Mouse (Mus musculus) liver, embryonic 16.5 days (tissue): ENCODE data around the gene Smox. TPM values are rescaled to one million over a fixed set of nuclear protein-coding genes. Genes with fewer than 3 reads are reported as not detected.

Experiments
- ATAC-seq: fragments of 200-750 bp; cut with Nextera tagmentation; 2 replicates; pipeline ENCODE4 v1.8.0; 2017; ENCODE audit warnings: low read depth, mild to moderate bottlenecking, moderate number of reproducible peaks, moderate library complexity
- H3K27ac ChIP-seq: fragments of 300-500 bp; sonication (generic); 2 replicates; pipeline ENCODE4 v1.5.1; 2014; ENCODE audit warnings: mild to moderate bottlenecking, low read length
- H3K27me3 ChIP-seq: fragments of 300-500 bp; sonication (generic); 2 replicates; pipeline ENCODE4 v1.6.1; 2014; ENCODE audit warnings: low read depth, low read length, mixed read lengths; ENCODE audit not compliant: control insufficient read depth, insufficient read depth
- H3K36me3 ChIP-seq: fragments of 300-500 bp; sonication (generic); 2 replicates; pipeline ENCODE4 v1.6.1; 2014; ENCODE audit warnings: mild to moderate bottlenecking; ENCODE audit not compliant: control insufficient read depth, insufficient read depth
- H3K4me1 ChIP-seq: fragments of 300-500 bp; sonication (generic); 2 replicates; pipeline ENCODE4 v1.6.1; 2014; ENCODE audit warnings: low read depth, low read length, mixed read lengths; ENCODE audit not compliant: control insufficient read depth
- H3K4me2 ChIP-seq: fragments of 300-500 bp; sonication (generic); 2 replicates; pipeline ENCODE4 v1.6.1; 2014; ENCODE audit warnings: low read depth, low read length, mixed read lengths
- H3K4me3 ChIP-seq: fragments of 300-500 bp; sonication (generic); 2 replicates; pipeline ENCODE4 v1.5.1; 2014; ENCODE audit warnings: low read depth, mild to moderate bottlenecking, low read length
- H3K9ac ChIP-seq: fragments of 300-500 bp; sonication (generic); 2 replicates; pipeline ENCODE4 v1.6.1; 2014; ENCODE audit warnings: low read depth, low read length
- H3K9me3 ChIP-seq: fragments of 300-500 bp; sonication (generic); replicated peaks from 2 replicates; pipeline ENCODE4 v1.6.1; 2016; ENCODE audit warnings: low read length; ENCODE audit not compliant: control insufficient read depth
- WGBS: fragments of 180-500 bp; shearing (Covaris S2); extraction: QIAGEN DNeasy Blood & Tissue Kit; methylation state at CpG from one replicate; pipeline ENCODE4 v1.1.7; 2014; ENCODE audit not compliant: insufficient replicate concordance; 5-methylcytosine and 5-hydroxymethylcytosine counted together
- polyA plus RNA-seq: library from polyadenylated mRNA; unstranded; fragments of >200 nt; fragmentation: Nextera tagmentation; extraction: Ambion mirVana; gene quantifications from 2 replicates; pipeline ENCODE4 v1.2.1, GENCODE M21; 2015

The Smox gene
- polyA plus RNA-seq, 1 experiment from 2014 or later, result 89.1 TPM

GRCm38 (mm10) chr2:131535168-131535567 is 43.9 kb downstream of the Smox start:
- 54% methylated on average over 5 of the region's 5 CpGs for WGBS
- H3K4me3 ChIP-seq, result no peak overlapping the region
- H3K9me3 ChIP-seq, result no peaks in the 10 kb centered on the region
- ATAC-seq, result no peak
- H3K27me3 ChIP-seq, result no peaks in the 10 kb centered on the region
- peaks cover 3% of the 10 kb centered on the region; the same call in 1 of the 2 replicates for H3K4me1 ChIP-seq
- H3K36me3 ChIP-seq, result no peaks in the 10 kb centered on the region
- no peak overlapping the region for H3K4me2 ChIP-seq
- no peak overlapping the region for H3K9ac ChIP-seq
- no peak overlapping the region for H3K27ac ChIP-seq

GRCm38 (mm10) chr2:131538341-131538740 is 47.0 kb downstream of the Smox start:
- ATAC-seq, result no peak
- 59% methylated on average over 7 of the region's 7 CpGs for WGBS

GRCm38 (mm10) chr2:131539780-131540179 is 48.5 kb downstream of the Smox start:
- WGBS, result 57% methylated on average over 6 of the region's 6 CpGs

More at GRCm38 (mm10) chr2:131538341-131538740, 47.0 kb downstream of the Smox start:
- H3K9ac ChIP-seq, result no peak overlapping the region
- H3K4me3 ChIP-seq, result no peak overlapping the region
- H3K36me3 ChIP-seq, result no peaks in the 10 kb centered on the region
- H3K9me3 ChIP-seq, result no peaks in the 10 kb centered on the region
- no peaks in the 10 kb centered on the region for H3K4me1 ChIP-seq
- no peak overlapping the region for H3K27ac ChIP-seq
- H3K27me3 ChIP-seq, result no peaks in the 10 kb centered on the region
- no peak overlapping the region for H3K4me2 ChIP-seq

DNA sequence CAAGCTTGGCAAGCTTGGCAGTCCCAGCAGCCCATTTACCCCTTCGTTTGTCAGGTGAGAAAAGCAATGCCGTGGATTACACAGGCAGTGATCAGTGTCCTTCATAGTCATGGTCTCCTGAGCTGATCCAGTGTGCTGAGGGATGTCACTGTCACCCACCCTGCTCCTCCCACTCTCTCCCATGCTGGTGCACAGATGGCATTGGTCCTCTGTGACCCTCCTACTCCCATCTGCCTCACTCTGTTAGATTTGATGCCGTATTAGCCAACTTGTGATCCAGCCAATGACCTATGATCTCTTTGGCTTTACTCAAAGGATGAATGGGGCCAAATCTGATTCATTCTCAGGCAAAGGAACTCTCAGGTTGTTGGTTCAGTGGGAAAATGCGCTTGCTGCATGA is 50.4 kb downstream of the Smox start:
- peaks cover 20% of the 10 kb centered on the region for H3K27me3 ChIP-seq
- H3K9ac ChIP-seq, result no peak overlapping the region
- no peak for ATAC-seq
- H3K27ac ChIP-seq, result no peak overlapping the region
- H3K4me2 ChIP-seq, result no peak overlapping the region
- H3K4me3 ChIP-seq, result no peak overlapping the region
- WGBS, result 62% methylated on average over 4 of the region's 4 CpGs
- no peaks in the 10 kb centered on the region for H3K9me3 ChIP-seq
- no peaks in the 10 kb centered on the region for H3K36me3 ChIP-seq
- peaks cover 9% of the 10 kb centered on the region for H3K4me1 ChIP-seq

More at GRCm38 (mm10) chr2:131539780-131540179, 48.5 kb downstream of the Smox start:
- H3K4me1 ChIP-seq, result no peaks in the 10 kb centered on the region
- H3K4me3 ChIP-seq, result no peak overlapping the region
- no peak overlapping the region for H3K27ac ChIP-seq
- no peak overlapping the region for H3K9ac ChIP-seq
- peaks cover 3% of the 10 kb centered on the region; the same call in 1 of the 2 replicates for H3K27me3 ChIP-seq
- no peaks in the 10 kb centered on the region for H3K9me3 ChIP-seq
- no peak for ATAC-seq
- no peak overlapping the region for H3K4me2 ChIP-seq
- no peaks in the 10 kb centered on the region for H3K36me3 ChIP-seq

DNA sequence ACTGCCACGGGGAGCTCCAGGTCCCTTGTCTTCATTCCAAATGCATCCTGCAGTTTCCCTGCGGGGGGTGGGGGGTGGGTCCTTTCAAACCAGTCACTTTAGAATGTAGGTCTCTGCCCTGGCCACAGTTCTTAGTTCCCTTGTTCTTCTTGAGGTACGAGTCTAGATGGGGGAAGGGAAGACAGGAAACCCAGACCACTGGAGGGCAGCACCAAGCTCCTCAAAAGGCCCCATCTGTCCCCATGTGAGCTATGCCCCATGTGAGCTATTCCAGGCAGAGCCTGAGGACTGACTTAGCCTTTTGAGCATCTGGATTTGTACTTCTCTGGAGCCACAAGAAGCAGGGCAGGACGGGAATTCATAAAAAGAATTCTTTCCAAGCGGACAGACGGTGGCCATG is 51.2 kb downstream of the Smox start:
- Histone ChIP-seq H3K36me3 (no peaks in the 10 kb centered on the region), H3K9me3 (no peaks in the 10 kb centered on the region), H3K4me1 (peaks cover 9% of the 10 kb centered on the region), H3K9ac (no peak overlapping the region), H3K27ac (no peak overlapping the region), H3K4me2 (no peak overlapping the region), H3K4me3 (no peak overlapping the region), H3K27me3 (peaks cover 29% of the 10 kb centered on the region)
- 32% methylated on average over 6 of the region's 6 CpGs for WGBS
- ATAC-seq, result no peak

- Histone ChIP-seq H3K4me3 (peak overlapping the region; percentile 45), H3K9me3 (no peaks in the 10 kb centered on the region), H3K4me2 (peak overlapping the region; percentile 61), H3K27me3 (peaks cover 44% of the 10 kb centered on the region), H3K4me1 (peaks cover 9% of the 10 kb centered on the region), H3K9ac (no peak overlapping the region), H3K36me3 (no peaks in the 10 kb centered on the region), H3K27ac (no peak overlapping the region)
- 2% methylated on average over 45 of the region's 45 CpGs for WGBS
- ATAC-seq, result no peak
These were observed 54.4 kb downstream of the Smox start for GRCm38 (mm10) chr2:131545386-131546307.

DNA sequence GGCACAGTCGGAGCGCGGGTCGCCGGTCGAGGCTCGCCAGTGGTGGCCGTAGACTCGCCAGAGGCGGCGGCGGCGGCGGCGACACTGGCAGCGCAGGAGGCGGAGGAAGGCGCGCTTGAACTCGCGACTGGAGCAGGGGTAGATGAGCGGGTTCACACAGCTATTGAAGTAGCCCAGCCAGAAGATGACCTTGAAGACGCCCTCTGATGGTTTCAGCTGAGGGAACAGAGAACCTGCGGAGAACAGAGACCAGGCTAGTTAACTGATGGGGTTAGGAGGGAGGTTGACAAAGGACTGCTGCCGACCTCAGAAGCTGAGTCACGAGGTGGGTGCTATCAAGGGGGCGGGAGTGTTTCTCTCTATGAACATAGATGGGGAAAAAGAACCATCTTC is 55.0 kb downstream of the Smox start:
- Histone ChIP-seq H3K9ac (no peak overlapping the region), H3K27ac (no peak overlapping the region), H3K36me3 (no peaks in the 10 kb centered on the region), H3K4me2 (peak overlapping the region; percentile 61), H3K4me1 (peaks cover 9% of the 10 kb centered on the region), H3K9me3 (no peaks in the 10 kb centered on the region), H3K4me3 (peak overlapping the region; percentile 45), H3K27me3 (peaks cover 48% of the 10 kb centered on the region)
- WGBS, result 5% methylated on average over 27 of the region's 27 CpGs
- ATAC-seq, result no peak

DNA sequence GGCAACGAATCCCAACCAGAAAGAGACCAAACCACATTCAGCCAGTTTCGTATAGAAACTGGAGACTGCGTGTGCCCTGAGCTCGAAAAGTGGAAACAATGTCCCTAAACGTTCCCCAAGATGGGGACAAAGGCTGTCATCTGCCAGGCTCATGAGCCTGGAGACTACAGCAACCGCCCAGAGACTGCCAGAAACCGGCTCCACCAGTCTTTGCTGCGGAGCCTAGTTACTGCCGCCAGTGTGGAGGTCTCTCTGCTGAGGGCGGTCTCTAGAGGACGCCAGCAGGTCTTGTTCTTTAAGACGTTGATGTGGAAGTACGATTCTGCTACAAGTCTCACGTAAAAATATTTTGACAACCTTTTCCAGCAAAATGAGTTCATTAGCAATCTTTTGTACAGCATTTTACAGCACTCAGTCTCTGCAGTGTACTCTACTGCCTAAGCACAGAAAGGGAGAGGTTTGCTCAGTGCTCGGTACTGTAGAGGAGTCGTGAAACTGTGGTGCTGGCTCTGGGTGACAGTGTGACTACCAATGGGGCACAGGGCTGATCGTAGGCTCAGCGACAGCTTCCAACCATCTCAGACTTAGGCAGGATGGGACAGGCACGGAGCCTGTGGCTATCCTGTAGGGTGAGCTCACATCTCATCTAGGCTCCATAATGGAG is 55.6 kb downstream of the Smox start:
- Histone ChIP-seq H3K27ac (no peak overlapping the region), H3K9ac (no peak overlapping the region), H3K4me3 (no peak overlapping the region), H3K4me2 (no peak overlapping the region), H3K27me3 (peaks cover 48% of the 10 kb centered on the region), H3K4me1 (peaks cover 9% of the 10 kb centered on the region), H3K36me3 (no peaks in the 10 kb centered on the region), H3K9me3 (no peaks in the 10 kb centered on the region)
- ATAC-seq, result no peak
- WGBS, result 11% methylated on average over 19 of the region's 19 CpGs

GRCm38 (mm10) chr2:131548330-131548729 is 57.0 kb downstream of the Smox start:
- Histone ChIP-seq H3K9me3 (no peaks in the 10 kb centered on the region), H3K4me2 (no peak overlapping the region), H3K9ac (no peak overlapping the region), H3K27ac (no peak overlapping the region), H3K4me3 (no peak overlapping the region), H3K27me3 (peaks cover 48% of the 10 kb centered on the region), H3K36me3 (no peaks in the 10 kb centered on the region), H3K4me1 (peaks cover 9% of the 10 kb centered on the region)
- no peak for ATAC-seq
- WGBS, result 51% methylated on average over 2 of the region's 2 CpGs
